Comparison of ENCODE assay signal across 8 mouse cellular contexts in the genomic region with DNA sequence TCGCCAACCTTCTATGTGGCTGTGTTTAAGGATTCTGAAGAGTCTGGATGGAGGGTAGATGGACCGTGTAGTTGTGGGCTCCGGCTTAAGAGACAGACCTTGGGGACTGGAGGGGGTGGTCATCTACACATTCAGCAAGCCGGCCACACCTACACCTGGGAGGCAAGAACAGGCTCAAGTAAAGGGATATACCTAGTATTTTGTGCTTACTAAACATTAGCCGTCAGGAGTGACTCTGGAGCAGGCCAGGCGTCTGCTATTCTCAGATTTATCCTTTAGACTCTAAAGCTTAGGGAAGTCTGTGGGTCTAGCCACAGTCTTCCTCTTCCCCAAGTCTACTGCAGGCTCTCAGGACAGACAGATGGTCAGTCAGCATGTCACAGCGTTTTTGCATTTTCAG. TPM values are rescaled to one million over a fixed set of nuclear protein-coding genes. Genes with fewer than 3 reads are reported as not detected.
A peak's percentile ranks its signal among the peaks of the same experiment; 100 is the strongest.
DNase-seq lines count a peak whose midpoint lies in the region; ATAC-seq lines count a peak whose summit lies in the region.

No protein-coding gene starts in this region.

- H3K36me3 ChIP-seq in lung, embryonic 16.5 days (ENCODE audit: control insufficient read depth, insufficient read depth, low read length): peaks cover 8% of the 10 kb centered on the region
- peaks cover 27% of the 10 kb centered on the region for H3K36me3 ChIP-seq in forebrain, embryonic 10.5 days (replicated peaks)
- peaks cover 22% of the 10 kb centered on the region for H3K36me3 ChIP-seq in limb, embryonic 15.5 days
- 0 out of 2 replicates have a peak, but pooled peaks cover 11% of the 10 kb centered on the region for H3K36me3 ChIP-seq in stomach, embryonic 15.5 days

- H3K27ac ChIP-seq in lung, embryonic 16.5 days (ENCODE audit: low read length): peak overlapping the region; percentile 5; the same call in 1 of the 2 replicates
- H3K27ac ChIP-seq in forebrain, embryonic 10.5 days: peak overlapping the region; percentile 92
- peak overlapping the region; percentile 89; the same call in 1 of the 2 replicates for H3K27ac ChIP-seq in limb, embryonic 15.5 days
- peak overlapping the region; percentile 90 for H3K27ac ChIP-seq in stomach, embryonic 15.5 days

- no peak for ATAC-seq in lung, embryonic 16.5 days (ENCODE audit: low read depth)
- ATAC-seq in limb, embryonic 15.5 days (ENCODE audit: insufficient number of reproducible peaks, low FRiP score, low TSS enrichment, low read depth): no peak
- no peak for ATAC-seq in stomach, embryonic 15.5 days (ENCODE audit: insufficient read depth, low FRiP score, low read depth)

- H3K4me3 ChIP-seq in lung, embryonic 16.5 days (ENCODE audit: low read length): peak overlapping the region; percentile 92
- H3K4me3 ChIP-seq in forebrain, embryonic 10.5 days: peak overlapping the region; percentile 85
- peak overlapping the region; percentile 80 for H3K4me3 ChIP-seq in limb, embryonic 15.5 days
- peak overlapping the region; percentile 83 for H3K4me3 ChIP-seq in stomach, embryonic 15.5 days (replicated peaks)

- peak overlapping the region; percentile 92 for H3K9ac ChIP-seq in lung, embryonic 16.5 days (ENCODE audit: low read length)
- peak overlapping the region; percentile 67 for H3K9ac ChIP-seq in limb, embryonic 15.5 days
- peak overlapping the region; percentile 59 for H3K9ac ChIP-seq in stomach, embryonic 15.5 days

- H3K27me3 ChIP-seq in lung, embryonic 16.5 days (ENCODE audit: control insufficient read depth, insufficient read depth, low read depth, low read length): no peaks in the 10 kb centered on the region
- no peaks in the 10 kb centered on the region for H3K27me3 ChIP-seq in forebrain, embryonic 10.5 days (ENCODE audit: poor library complexity, severe bottlenecking)
- H3K27me3 ChIP-seq in limb, embryonic 15.5 days: no peaks in the 10 kb centered on the region
- no peaks in the 10 kb centered on the region for H3K27me3 ChIP-seq in stomach, embryonic 15.5 days (replicated peaks)

- DNase-seq in lung, postnatal 25 days (ENCODE audit: low spot score): no peak
- DNase-seq in forebrain, embryonic 10.5 days (ENCODE audit: extremely low spot score, low spot score): no peak
- DNase-seq in frontal cortex, postnatal 14 days (ENCODE audit: low spot score in 2 of 2): no peak
- DNase-seq in spleen, postnatal 36 days (ENCODE audit: low spot score in 2 of 2): no peak
- DNase-seq in layer of hippocampus, adult 9-10 months (ENCODE audit: low spot score): no peak

- 14% methylated on average over 7 of the region's 7 CpGs for WGBS in lung, embryonic 16.5 days
- WGBS in forebrain, embryonic 10.5 days: 42% methylated on average over 7 of the region's 7 CpGs
- 19% methylated on average over 7 of the region's 7 CpGs for whole genome bisulfite sequencing in limb, embryonic 15.5 days
- 20% methylated on average over 7 of the region's 7 CpGs for WGBS in stomach, embryonic 15.5 days

- H3K9me3 ChIP-seq in lung, embryonic 16.5 days (ENCODE audit: control insufficient read depth, low read length): no peaks in the 10 kb centered on the region
- no peaks in the 10 kb centered on the region for H3K9me3 ChIP-seq in forebrain, embryonic 10.5 days
- no peaks in the 10 kb centered on the region for H3K9me3 ChIP-seq in limb, embryonic 15.5 days
- no peaks in the 10 kb centered on the region for H3K9me3 ChIP-seq in stomach, embryonic 15.5 days

- H3K4me1 ChIP-seq in lung, embryonic 16.5 days (replicated peaks; ENCODE audit: control insufficient read depth, insufficient read depth, low read length): peaks cover 10% of the 10 kb centered on the region; the same call in 1 of the 2 replicates
- peaks cover 19% of the 10 kb centered on the region for H3K4me1 ChIP-seq in forebrain, embryonic 10.5 days
- peaks cover 20% of the 10 kb centered on the region for H3K4me1 ChIP-seq in limb, embryonic 15.5 days
- H3K4me1 ChIP-seq in stomach, embryonic 15.5 days: peaks cover 10% of the 10 kb centered on the region; the same call in 1 of the 2 replicates

- peak overlapping the region; percentile 87 for H3K4me2 ChIP-seq in lung, embryonic 16.5 days (ENCODE audit: low read depth, low read length)
- peak overlapping the region; percentile 56 for H3K4me2 ChIP-seq in limb, embryonic 15.5 days
- peak overlapping the region; percentile 80 for H3K4me2 ChIP-seq in stomach, embryonic 15.5 days

RNA-seq across cellular contexts. Expression of a gene that starts 2.9 kb away (rescaled TPM):
- polyA plus RNA-seq in lung, embryonic 16.5 days (2015; fragmentation: Nextera tagmentation; extraction: Ambion mirVana): 167 and 181 TPM in 2 replicates
- polyA plus RNA-seq in forebrain, embryonic 10.5 days (2016; fragmentation: Nextera tagmentation; extraction: Ambion mirVana): 161 TPM in 2 replicates
- polyA plus RNA-seq in limb, embryonic 15.5 days (2015; fragmentation: Nextera tagmentation; extraction: Ambion mirVana): 157 and 176 TPM in 2 replicates
- polyA plus RNA-seq in stomach, embryonic 15.5 days (2015; fragmentation: Nextera tagmentation; extraction: Ambion mirVana): 174 and 176 TPM in 2 replicates

RNA-seq across cellular contexts. Expression of a gene that starts 49.4 kb away (rescaled TPM):
- not detected in 2 replicates for polyA plus RNA-seq in lung, embryonic 16.5 days (2015; fragmentation: Nextera tagmentation; extraction: Ambion mirVana)
- polyA plus RNA-seq in forebrain, embryonic 10.5 days (2016; fragmentation: Nextera tagmentation; extraction: Ambion mirVana): not detected in 2 replicates
- not detected in 2 replicates for polyA plus RNA-seq in limb, embryonic 15.5 days (2015; fragmentation: Nextera tagmentation; extraction: Ambion mirVana)
- not detected in 2 replicates for polyA plus RNA-seq in stomach, embryonic 15.5 days (2015; fragmentation: Nextera tagmentation; extraction: Ambion mirVana)

Comparison
In these comparisons a context has a peak if more than half of its experiments do, and no peak if none do; other contexts are left out.
1. H3K27ac ChIP-seq: peak in every context shown above with its lines; median percentile 92 in forebrain, embryonic 10.5 days; 90 in stomach, embryonic 15.5 days; 89 in limb, embryonic 15.5 days; 5 in lung, embryonic 16.5 days.